Mouse (Mus musculus) CD4-positive helper T cell, adult 2 months (primary cell): Measurements from ENCODE around the gene Olfr742.

ENCODE experiments used
- DNase-seq: peaks from one replicate; pipeline ENCODE4 v3.0.0-alpha.2; 2012; ENCODE audit warnings: low read depth, missing footprints, low spot score

The Olfr742 gene

DNA sequence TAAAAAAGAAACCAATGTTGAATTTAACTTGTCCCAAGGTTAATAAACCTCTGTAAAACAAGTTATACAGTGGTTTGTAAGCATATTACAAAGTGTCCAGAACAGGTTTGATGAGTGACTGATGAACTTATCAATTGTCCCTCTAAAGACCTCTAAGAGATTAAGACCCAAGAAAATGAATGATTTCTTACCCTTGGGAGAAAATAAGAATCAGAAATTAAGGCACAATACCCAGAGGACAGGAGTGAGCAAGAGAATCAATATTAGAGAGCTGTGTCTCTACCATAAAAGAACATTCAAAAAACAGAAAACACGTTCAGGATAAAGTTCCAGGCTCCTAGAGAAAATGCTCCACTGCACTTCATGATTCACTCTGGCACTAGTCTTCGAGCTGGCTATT lies at the start of gene Olfr742:
TSS of gene Olfr742 (plus strand) at position 301 of the 400 bp plus-strand sequence.
- DNase-seq = no peak

DNA sequence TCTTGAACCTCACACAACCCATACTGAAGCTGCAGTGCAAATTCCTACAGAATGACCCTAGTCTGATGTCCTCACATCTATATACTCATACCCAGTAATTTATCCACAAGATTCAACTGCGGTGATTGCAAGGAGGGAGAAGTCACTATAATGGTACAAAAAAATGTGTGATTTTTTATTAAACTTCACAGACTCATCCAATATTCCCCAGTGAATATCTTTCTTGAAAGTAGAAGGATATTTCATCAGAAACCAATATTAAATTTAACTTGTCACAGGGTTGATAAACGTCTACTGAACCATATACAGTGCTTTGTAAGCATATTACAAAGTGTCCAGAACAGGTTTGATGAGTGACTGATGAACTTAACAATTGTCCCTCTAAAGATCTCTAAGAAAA lies 31.0 kb upstream of the Olfr742 start, which contains the start of gene Olfr741:
TSS of gene Olfr741 (plus strand) at position 301 of the 400 bp plus-strand sequence.
- DNase-seq = no peak

DNA sequence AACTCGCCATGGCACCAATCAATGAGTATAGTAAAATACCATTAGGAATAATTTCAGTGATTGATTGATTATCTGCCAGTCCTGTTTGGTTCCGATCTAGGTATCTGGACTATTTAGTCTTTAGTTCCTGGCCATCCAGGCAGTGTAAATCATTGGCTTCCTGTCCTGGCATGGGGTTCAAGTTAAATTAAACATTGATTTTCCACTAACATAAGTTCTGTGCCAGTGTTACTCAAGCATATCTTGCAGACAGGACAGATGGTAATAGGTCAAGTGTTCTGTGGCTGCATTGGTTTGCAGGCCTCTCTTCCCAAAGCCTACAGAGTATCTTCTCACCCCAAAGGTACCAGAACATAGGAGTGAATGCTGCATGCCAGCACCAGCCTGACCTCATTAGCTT lies 25.0 kb upstream of the Olfr742 start:
- no peak for DNase-seq

DNA sequence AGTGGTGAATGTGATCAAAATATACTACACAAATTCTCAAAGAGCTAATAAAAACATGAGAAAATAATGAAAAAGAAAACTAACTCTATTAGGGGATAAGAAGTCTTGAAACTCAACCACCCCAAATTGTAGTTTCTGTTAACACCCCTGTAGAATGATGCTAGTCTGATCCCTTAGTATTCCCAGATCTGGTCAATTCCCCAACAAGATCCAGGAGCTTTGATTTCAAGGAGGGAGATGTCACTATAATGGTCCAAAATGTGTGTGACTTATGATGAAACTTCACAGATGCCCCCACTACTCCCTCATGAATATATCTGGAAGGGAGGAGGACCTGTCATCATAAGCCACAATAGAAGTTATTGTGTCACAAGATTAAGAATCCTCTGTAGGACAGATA lies 18.1 kb downstream of the Olfr742 start, which contains the start of gene Olfr743:
TSS of gene Olfr743 (plus strand) at position 301 of the 400 bp plus-strand sequence.
- no peak for DNase-seq

DNA sequence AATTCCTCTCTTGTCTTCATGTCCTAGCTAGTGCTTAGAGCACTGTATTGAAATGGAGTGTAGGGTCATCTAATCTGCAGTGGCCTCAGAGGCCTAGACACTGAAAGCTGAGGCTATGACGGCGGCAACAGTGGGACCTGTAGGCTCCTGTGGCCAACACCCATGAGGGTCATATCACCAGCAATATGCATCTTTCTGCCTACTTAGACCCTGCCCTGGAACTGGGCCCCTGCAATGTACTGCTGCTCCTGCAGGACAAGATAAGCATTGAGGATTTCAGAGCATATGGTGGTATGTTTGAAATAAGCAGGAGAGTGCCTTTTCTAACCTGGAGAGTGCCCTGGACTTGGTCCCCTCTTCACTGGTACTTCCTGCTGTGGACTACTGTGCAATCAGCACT lies 49.3 kb downstream of the Olfr742 start:
- no peak for DNase-seq
